Mouse (Mus musculus) myocyte (in vitro differentiated cells): Measurements from ENCODE around the gene Rps27rt.

Source experiments
- CEBPB ChIP-seq: IDR thresholded peaks from 2 replicates; pipeline ENCODE4 v1.6.1; 2011; ENCODE audit warnings: mild to moderate bottlenecking, moderate library complexity; ENCODE audit not compliant: poor library complexity, insufficient read depth, severe bottlenecking
- E2F4 ChIP-seq: IDR thresholded peaks from one replicate; pipeline ENCODE4 v1.6.1; 2011; ENCODE audit warnings: mild to moderate bottlenecking, control low read depth, moderate library complexity; ENCODE audit not compliant: insufficient read depth
- MAX ChIP-seq: IDR thresholded peaks from one replicate; pipeline ENCODE4 v1.6.1; 2011; ENCODE audit warnings: low read depth, mild to moderate bottlenecking, control low read depth
- MYOG ChIP-seq, 3 experiments: IDR thresholded peaks; one replicate each; pipeline ENCODE4 v1.6.1; 2011; ENCODE audit warnings: control low read depth in 2 of 3, low read depth in 2 of 3, mild to moderate bottlenecking in 2 of 3; ENCODE audit not compliant: insufficient read length in 2 of 3, control insufficient read depth in 1 of 3, insufficient read depth in 1 of 3
- POLR2A ChIP-seq: IDR thresholded peaks from one replicate; pipeline ENCODE4 v1.6.1; 2011; ENCODE audit warnings: low read depth, mild to moderate bottlenecking, control low read depth, moderate library complexity; ENCODE audit not compliant: insufficient read length
- REST ChIP-seq: IDR thresholded peaks from one replicate; pipeline ENCODE4 v1.6.1; 2011; ENCODE audit warnings: mild to moderate bottlenecking, control low read depth, moderate library complexity; ENCODE audit not compliant: insufficient read depth, insufficient read length
- USF1 ChIP-seq: IDR thresholded peaks from one replicate; pipeline ENCODE4 v1.6.1; 2011; ENCODE audit warnings: low read depth, mild to moderate bottlenecking, control low read depth, moderate library complexity

DNA sequence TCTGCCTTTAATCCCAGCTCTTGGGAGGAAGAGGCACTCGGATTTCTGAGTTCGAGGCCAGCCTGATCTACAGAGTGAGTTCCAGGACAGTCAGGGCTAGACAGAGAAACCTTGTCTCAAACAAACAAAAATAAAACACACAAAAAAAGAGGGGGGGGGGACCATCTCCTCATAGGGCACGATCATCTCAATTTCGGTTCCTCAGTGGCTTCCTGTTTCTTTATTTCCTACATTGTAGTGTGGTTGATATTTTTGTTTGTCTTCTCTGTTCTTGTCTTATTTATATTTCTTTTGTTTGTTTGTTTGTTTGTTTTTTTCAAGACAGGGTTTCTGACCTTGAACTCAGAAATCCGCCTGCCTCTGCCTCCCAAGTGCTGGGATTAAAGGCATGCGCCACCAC lies 13.9 kb upstream of the Rps27rt start:
- TF ChIP-seq CEBPB, result no peak
- TF ChIP-seq POLR2A, result no peak
- TF ChIP-seq USF1, result no peak
- TF ChIP-seq MAX, result no peak
- TF ChIP-seq E2F4, result no peak
- no peak for TF ChIP-seq MYOG (IDR thresholded peaks at IDR 0.05; ENCODE audit: control insufficient read depth in 1 of 3, insufficient read depth in 1 of 3, insufficient read length in 2 of 3, low read depth in 2 of 3)
- no peak for TF ChIP-seq REST
